Mouse (Mus musculus) kidney, adult 2 months (tissue): ENCODE measurements at regions not wholly inside any gene's neighbourhood (a gene's known extent, or its start where the extent isn't known, plus 50 kb on each side); places are given as distances from the start of the nearest gene placed in this dataset.
"Not testable (repeated sequence)": the region's sequence is repeated elsewhere in the genome, so short reads cannot be mapped to it uniquely, and the experiment has no call there.

ENCODE experiments used
- CTCF ChIP-seq: fragments of 200-500 bp; conservative IDR thresholded peaks from 2 replicates; pipeline ENCODE4 v1.5.1; 2011; ENCODE audit warnings: low read depth, mild to moderate bottlenecking, control low read depth, low read length, moderate library complexity, mixed read lengths; ENCODE audit not compliant: insufficient read depth, insufficient read length
- POLR2A ChIP-seq: fragments of 200-500 bp; IDR thresholded peaks from one replicate; pipeline ENCODE4 v1.6.1; 2011; ENCODE audit warnings: low read depth, low read length, control low read depth

- not testable (repeated sequence) for TF ChIP-seq CTCF, POLR2A
These were observed 81.8 kb downstream of the Prl2c3 start for GRCm38 (mm10) chr13:12717972-12718546.
